Mouse (Mus musculus): Measurements from ENCODE around the gene Tspan6. TPM values are rescaled to one million over a fixed set of nuclear protein-coding genes. Genes with fewer than 3 reads are reported as not detected.

The Tspan6 gene
- 88.1 and 89.5 TPM in 2 replicates for polyA plus RNA-seq (2011; ENCODE audit: insufficient read length, low read depth, missing spikeins)

GRCm38 (mm10) chrX:133898014-133898542 is at the start of gene Tspan6:
Tspan6 (minus strand) TSS chrX:133898429.
- peak within 1 kb of the TSS; percentile 58 for H3K4me3 ChIP-seq (ENCODE audit: insufficient read depth, low read length)
- peak; percentile 54 for TF ChIP-seq POLR2A (IDR thresholded peaks at IDR 0.05; ENCODE audit: low read depth, low read length)
- no peak for TF ChIP-seq CTCF (IDR thresholded peaks at IDR 0.05; ENCODE audit: borderline replicate concordance, insufficient read depth, low read length)
- peaks cover 5% of the 10 kb centered on the region for H3K4me1 ChIP-seq (ENCODE audit: control insufficient read depth, insufficient read depth, low read length)
- H3K27ac ChIP-seq (ENCODE audit: insufficient read depth, low read length) = no peak within 1 kb of the TSS

GRCm38 (mm10) chrX:133947427-133947826 is 49.2 kb upstream of the Tspan6 start:
- peak; percentile 30; the same call in 1 of the 2 replicates for TF ChIP-seq CTCF (IDR thresholded peaks at IDR 0.05; ENCODE audit: borderline replicate concordance, insufficient read depth, low read length)
- no peak for TF ChIP-seq POLR2A (IDR thresholded peaks at IDR 0.05; ENCODE audit: low read depth, low read length)
- no peak overlapping the region for H3K4me3 ChIP-seq (ENCODE audit: insufficient read depth, low read length)
- H3K27ac ChIP-seq (ENCODE audit: insufficient read depth, low read length) = no peak overlapping the region
- H3K4me1 ChIP-seq (ENCODE audit: control insufficient read depth, insufficient read depth, low read length) = no peaks in the 10 kb centered on the region

- Histone ChIP-seq H3K27ac (ENCODE audit: insufficient read depth, low read length) (no peak overlapping the region), H3K4me1 (ENCODE audit: control insufficient read depth, insufficient read depth, low read length) (no peaks in the 10 kb centered on the region), H3K4me3 (ENCODE audit: insufficient read depth, low read length) (no peak overlapping the region)
- TF ChIP-seq POLR2A (IDR thresholded peaks at IDR 0.05; ENCODE audit: low read depth, low read length) = no peak
- no peak for TF ChIP-seq CTCF (IDR thresholded peaks at IDR 0.05; ENCODE audit: borderline replicate concordance, insufficient read depth, low read length)
Observed at GRCm38 (mm10) chrX:133939561-133939960, 41.3 kb upstream of the Tspan6 start.

GRCm38 (mm10) chrX:133936605-133937225 is 38.5 kb upstream of the Tspan6 start:
- Histone ChIP-seq H3K4me3 (ENCODE audit: insufficient read depth, low read length) (no peak overlapping the region), H3K27ac (ENCODE audit: insufficient read depth, low read length) (no peak overlapping the region), H3K4me1 (ENCODE audit: control insufficient read depth, insufficient read depth, low read length) (no peaks in the 10 kb centered on the region)
- TF ChIP-seq POLR2A (IDR thresholded peaks at IDR 0.05; ENCODE audit: low read depth, low read length) = no peak
- TF ChIP-seq CTCF (IDR thresholded peaks at IDR 0.05; ENCODE audit: borderline replicate concordance, insufficient read depth, low read length) = no peak

- H3K27ac ChIP-seq (ENCODE audit: insufficient read depth, low read length) = no peak overlapping the region
- no peaks in the 10 kb centered on the region for H3K4me1 ChIP-seq (ENCODE audit: control insufficient read depth, insufficient read depth, low read length)
- TF ChIP-seq CTCF (IDR thresholded peaks at IDR 0.05; ENCODE audit: borderline replicate concordance, insufficient read depth, low read length) (no peak), POLR2A (IDR thresholded peaks at IDR 0.05; ENCODE audit: low read depth, low read length) (no peak)
- H3K4me3 ChIP-seq (ENCODE audit: insufficient read depth, low read length) = no peak overlapping the region
Observed at GRCm38 (mm10) chrX:133931302-133932013, 33.2 kb upstream of the Tspan6 start.

DNA sequence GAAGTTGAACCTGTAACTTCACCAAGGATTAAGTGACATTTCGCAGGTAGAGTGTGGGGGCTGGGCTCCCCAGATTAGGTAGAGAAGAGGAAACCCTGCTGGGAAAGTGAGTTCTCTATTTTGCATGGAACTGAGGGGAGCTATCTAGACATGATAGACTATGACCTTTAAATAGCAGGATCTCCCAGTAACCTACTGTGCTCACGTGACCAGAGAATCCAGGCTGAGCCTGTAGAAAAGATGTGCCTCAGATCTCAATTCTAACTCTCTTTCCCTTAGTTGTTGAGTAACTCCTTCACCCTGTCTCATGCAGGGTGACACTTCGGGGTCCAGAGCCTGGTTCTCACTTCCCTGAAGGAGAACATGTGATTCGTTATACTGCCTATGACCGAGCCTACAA is 28.5 kb upstream of the Tspan6 start:
- Histone ChIP-seq H3K27ac (ENCODE audit: insufficient read depth, low read length) (no peak overlapping the region), H3K4me1 (ENCODE audit: control insufficient read depth, insufficient read depth, low read length) (no peaks in the 10 kb centered on the region), H3K4me3 (ENCODE audit: insufficient read depth, low read length) (no peak overlapping the region)
- TF ChIP-seq CTCF (IDR thresholded peaks at IDR 0.05; ENCODE audit: borderline replicate concordance, insufficient read depth, low read length) (no peak), POLR2A (IDR thresholded peaks at IDR 0.05; ENCODE audit: low read depth, low read length) (no peak)

- no peak overlapping the region for H3K4me3 ChIP-seq (ENCODE audit: insufficient read depth, low read length)
- no peak overlapping the region for H3K27ac ChIP-seq (ENCODE audit: insufficient read depth, low read length)
- no peaks in the 10 kb centered on the region for H3K4me1 ChIP-seq (ENCODE audit: control insufficient read depth, insufficient read depth, low read length)
- no peak for TF ChIP-seq CTCF (IDR thresholded peaks at IDR 0.05; ENCODE audit: borderline replicate concordance, insufficient read depth, low read length)
- no peak for TF ChIP-seq POLR2A (IDR thresholded peaks at IDR 0.05; ENCODE audit: low read depth, low read length)
Observed at GRCm38 (mm10) chrX:133921187-133921586, 23.0 kb upstream of the Tspan6 start.

DNA sequence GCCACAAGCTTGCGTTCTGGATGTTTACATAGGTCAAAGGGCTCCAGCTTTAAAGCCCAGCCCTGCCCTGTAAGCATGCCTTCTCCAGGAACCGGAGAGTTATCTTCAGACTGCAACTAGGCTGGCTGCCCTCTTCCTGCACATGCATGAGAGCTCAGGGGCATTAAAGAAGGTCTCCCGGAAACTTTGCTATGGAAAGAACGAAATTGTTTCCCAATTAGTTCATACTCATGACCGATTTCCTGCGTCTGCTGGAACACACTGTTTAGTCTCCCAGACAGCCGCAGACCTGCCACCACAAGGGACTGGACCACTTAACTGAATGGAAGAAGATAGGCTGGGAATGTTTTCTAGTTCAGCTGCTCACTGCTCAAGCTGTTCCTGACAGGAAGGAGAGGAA is 16.0 kb upstream of the Tspan6 start:
- no peak for TF ChIP-seq POLR2A (IDR thresholded peaks at IDR 0.05; ENCODE audit: low read depth, low read length)
- no peak for TF ChIP-seq CTCF (IDR thresholded peaks at IDR 0.05; ENCODE audit: borderline replicate concordance, insufficient read depth, low read length)
- peak overlapping the region; percentile 27; the same call in 1 of the 2 replicates for H3K27ac ChIP-seq (ENCODE audit: insufficient read depth, low read length)
- H3K4me1 ChIP-seq (ENCODE audit: control insufficient read depth, insufficient read depth, low read length) = peaks cover 4% of the 10 kb centered on the region; the same call in 1 of the 2 replicates
- no peak overlapping the region for H3K4me3 ChIP-seq (ENCODE audit: insufficient read depth, low read length)

- no peak for TF ChIP-seq CTCF (IDR thresholded peaks at IDR 0.05; ENCODE audit: borderline replicate concordance, insufficient read depth, low read length)
- no peak for TF ChIP-seq POLR2A (IDR thresholded peaks at IDR 0.05; ENCODE audit: low read depth, low read length)
- Histone ChIP-seq H3K27ac (ENCODE audit: insufficient read depth, low read length) (0 out of 2 replicates have a peak overlapping the region, but pooled peaks have one; percentile 5), H3K4me1 (ENCODE audit: control insufficient read depth, insufficient read depth, low read length) (peaks cover 4% of the 10 kb centered on the region; the same call in 1 of the 2 replicates), H3K4me3 (ENCODE audit: insufficient read depth, low read length) (no peak overlapping the region)
Observed at GRCm38 (mm10) chrX:133913006-133913405, 14.8 kb upstream of the Tspan6 start.

Measured in embryonic fibroblast, embryonic 13.5 days (primary cell).